Mouse (Mus musculus) limb, embryonic 11.5 days (tissue): Measurements from ENCODE around the gene St6galnac3. TPM values are rescaled to one million over a fixed set of nuclear protein-coding genes. Genes with fewer than 3 reads are reported as not detected.

ENCODE experiments used
- ATAC-seq: fragments of 200-750 bp; cut with Nextera tagmentation; 2 replicates; pipeline ENCODE4 v1.8.0; 2017; ENCODE audit warnings: low read depth; ENCODE audit not compliant: insufficient number of reproducible peaks, low FRiP score, low TSS enrichment
- DNase-seq: peaks from one replicate; pipeline ENCODE4 v3.0.0-alpha.2; 2015; ENCODE audit warnings: low spot score
- H3K27ac ChIP-seq: fragments of 300-500 bp; sonication (generic); replicated peaks from 2 replicates; pipeline ENCODE4 v1.5.1; 2014; ENCODE audit warnings: low read depth, mild to moderate bottlenecking, low read length
- H3K27me3 ChIP-seq: fragments of 300-500 bp; sonication (generic); 2 replicates; pipeline ENCODE4 v1.6.1; 2014; ENCODE audit warnings: mild to moderate bottlenecking, low read length, mixed read lengths; ENCODE audit not compliant: control insufficient read depth, insufficient read depth
- H3K36me3 ChIP-seq: fragments of 300-500 bp; sonication (generic); 2 replicates; pipeline ENCODE4 v1.6.1; 2014; ENCODE audit warnings: mild to moderate bottlenecking, low read length, moderate library complexity, mixed read lengths; ENCODE audit not compliant: control insufficient read depth, insufficient read depth
- H3K4me1 ChIP-seq: fragments of 300-500 bp; sonication (generic); 2 replicates; pipeline ENCODE4 v1.6.1; 2014; ENCODE audit warnings: low read length, mixed read lengths; ENCODE audit not compliant: control insufficient read depth, insufficient read depth
- H3K4me2 ChIP-seq: fragments of 300-500 bp; sonication (generic); 2 replicates; pipeline ENCODE4 v1.6.1; 2014; ENCODE audit warnings: low read depth, mild to moderate bottlenecking, moderate library complexity; ENCODE audit not compliant: severe bottlenecking
- H3K4me3 ChIP-seq: fragments of 300-500 bp; sonication (generic); 2 replicates; pipeline ENCODE4 v1.5.1; 2014; ENCODE audit warnings: low read depth, low read length
- H3K9ac ChIP-seq: fragments of 300-500 bp; sonication (generic); 2 replicates; pipeline ENCODE4 v1.6.1; 2014; ENCODE audit warnings: mild to moderate bottlenecking, low read length
- H3K9me3 ChIP-seq: fragments of 300-500 bp; sonication (generic); 2 replicates; pipeline ENCODE4 v1.6.1; 2016; ENCODE audit warnings: low read length; ENCODE audit not compliant: control insufficient read depth
- WGBS: fragments of 180-500 bp; shearing (Covaris S2); extraction: QIAGEN DNeasy Blood & Tissue Kit; methylation state at CpG from one replicate; pipeline ENCODE4 v1.1.7; 2014; 5-methylcytosine and 5-hydroxymethylcytosine counted together
- polyA plus RNA-seq: library from polyadenylated mRNA; unstranded; fragments of >200 nt; fragmentation: Nextera tagmentation; extraction: Ambion mirVana; gene quantifications from 2 replicates; pipeline ENCODE4 v1.2.1, GENCODE M21; 2014

The St6galnac3 gene
- polyA plus RNA-seq, 1 experiment from 2014 or later, result 51.2 TPM

GRCm38 (mm10) chr3:153556621-153557020, 168.4 kb downstream of the St6galnac3 start:
- Histone ChIP-seq H3K4me2 (no peak overlapping the region), H3K9me3 (no peaks in the 10 kb centered on the region), H3K4me1 (no peaks in the 10 kb centered on the region), H3K27me3 (no peaks in the 10 kb centered on the region), H3K36me3 (no peaks in the 10 kb centered on the region), H3K9ac (no peak overlapping the region), H3K4me3 (no peak overlapping the region), H3K27ac (no peak overlapping the region)
- DNase-seq (no peak), ATAC-seq (no peak)
- WGBS, result 78% methylated on average over 11 of the region's 11 CpGs

GRCm38 (mm10) chr3:153553712-153554111, 171.3 kb downstream of the St6galnac3 start:
- H3K9ac ChIP-seq, result no peak overlapping the region
- no peaks in the 10 kb centered on the region for H3K36me3 ChIP-seq
- no peaks in the 10 kb centered on the region for H3K9me3 ChIP-seq
- ATAC-seq, result no peak
- 92% methylated on average over 3 of the region's 3 CpGs for WGBS
- no peaks in the 10 kb centered on the region for H3K27me3 ChIP-seq
- H3K4me3 ChIP-seq, result no peak overlapping the region
- no peak for DNase-seq
- no peak overlapping the region for H3K27ac ChIP-seq
- H3K4me1 ChIP-seq, result no peaks in the 10 kb centered on the region
- H3K4me2 ChIP-seq, result no peak overlapping the region

GRCm38 (mm10) chr3:153553226-153553625, 171.7 kb downstream of the St6galnac3 start:
- H3K27me3 ChIP-seq, result no peaks in the 10 kb centered on the region
- 86% methylated on average over 7 of the region's 7 CpGs for WGBS
- H3K36me3 ChIP-seq, result no peaks in the 10 kb centered on the region
- no peak overlapping the region for H3K9ac ChIP-seq
- H3K27ac ChIP-seq, result no peak overlapping the region
- no peak for ATAC-seq
- no peaks in the 10 kb centered on the region for H3K9me3 ChIP-seq
- H3K4me3 ChIP-seq, result no peak overlapping the region
- H3K4me2 ChIP-seq, result no peak overlapping the region
- no peak for DNase-seq
- no peaks in the 10 kb centered on the region for H3K4me1 ChIP-seq

- Histone ChIP-seq H3K4me2 (no peak overlapping the region), H3K9ac (no peak overlapping the region), H3K27me3 (no peaks in the 10 kb centered on the region), H3K4me1 (no peaks in the 10 kb centered on the region), H3K4me3 (no peak overlapping the region), H3K36me3 (no peaks in the 10 kb centered on the region), H3K27ac (no peak overlapping the region), H3K9me3 (no peaks in the 10 kb centered on the region)
- DNase-seq (no peak), ATAC-seq (no peak)
- whole genome bisulfite sequencing, result 90% methylated on average over 7 of the region's 7 CpGs
Measured at GRCm38 (mm10) chr3:153546936-153547683, 177.9 kb downstream of the St6galnac3 start.

- ATAC-seq (no peak), DNase-seq (no peak)
- no peak overlapping the region for H3K9ac ChIP-seq
- 96% methylated on average over 14 of the region's 14 CpGs for WGBS
- H3K9me3 ChIP-seq, result no peaks in the 10 kb centered on the region
- no peaks in the 10 kb centered on the region for H3K36me3 ChIP-seq
- no peak overlapping the region for H3K4me3 ChIP-seq
- H3K4me1 ChIP-seq, result no peaks in the 10 kb centered on the region
- no peaks in the 10 kb centered on the region for H3K27me3 ChIP-seq
- no peak overlapping the region for H3K27ac ChIP-seq
- no peak overlapping the region for H3K4me2 ChIP-seq
Measured at GRCm38 (mm10) chr3:153539851-153540250, 185.1 kb downstream of the St6galnac3 start.

GRCm38 (mm10) chr3:153538396-153538795, 186.6 kb downstream of the St6galnac3 start:
- DNase-seq, result no peak
- Histone ChIP-seq H3K4me1 (no peaks in the 10 kb centered on the region), H3K9ac (no peak overlapping the region), H3K4me3 (no peak overlapping the region), H3K4me2 (no peak overlapping the region), H3K27me3 (no peaks in the 10 kb centered on the region), H3K36me3 (no peaks in the 10 kb centered on the region), H3K27ac (no peak overlapping the region), H3K9me3 (no peaks in the 10 kb centered on the region)
- no peak for ATAC-seq
- 47% methylated on average over 2 of the region's 2 CpGs for WGBS

GRCm38 (mm10) chr3:153537435-153537834, 187.5 kb downstream of the St6galnac3 start:
- Histone ChIP-seq H3K9me3 (no peaks in the 10 kb centered on the region), H3K4me3 (no peak overlapping the region), H3K4me2 (no peak overlapping the region), H3K27me3 (no peaks in the 10 kb centered on the region), H3K27ac (no peak overlapping the region), H3K9ac (no peak overlapping the region), H3K4me1 (no peaks in the 10 kb centered on the region), H3K36me3 (no peaks in the 10 kb centered on the region)
- no peak for DNase-seq
- 68% methylated on average over 3 of the region's 3 CpGs for WGBS
- ATAC-seq, result no peak

- WGBS, result 73% methylated on average over 4 of the region's 4 CpGs
Measured at GRCm38 (mm10) chr3:153536260-153536659, 188.7 kb downstream of the St6galnac3 start.

GRCm38 (mm10) chr3:153529174-153529573, 195.8 kb downstream of the St6galnac3 start:
- Histone ChIP-seq H3K4me1 (peaks cover 4% of the 10 kb centered on the region; the same call in 1 of the 2 replicates), H3K4me3 (no peak overlapping the region), H3K27ac (no peak overlapping the region), H3K9me3 (no peaks in the 10 kb centered on the region), H3K36me3 (no peaks in the 10 kb centered on the region), H3K9ac (no peak overlapping the region), H3K4me2 (no peak overlapping the region), H3K27me3 (no peaks in the 10 kb centered on the region)
- no peak for ATAC-seq
- WGBS, result 91% methylated on average over 6 of the region's 6 CpGs
- no peak for DNase-seq

More at GRCm38 (mm10) chr3:153536260-153536659, 188.7 kb downstream of the St6galnac3 start:
- H3K27ac ChIP-seq, result no peak overlapping the region
- DNase-seq, result no peak
- H3K27me3 ChIP-seq, result no peaks in the 10 kb centered on the region
- H3K36me3 ChIP-seq, result no peaks in the 10 kb centered on the region
- no peaks in the 10 kb centered on the region for H3K4me1 ChIP-seq
- H3K4me3 ChIP-seq, result no peak overlapping the region
- H3K9me3 ChIP-seq, result no peaks in the 10 kb centered on the region
- H3K9ac ChIP-seq, result no peak overlapping the region
- no peak overlapping the region for H3K4me2 ChIP-seq
- ATAC-seq, result no peak
